Mouse (Mus musculus): ENCODE results near the gene Mast4.

DNA sequence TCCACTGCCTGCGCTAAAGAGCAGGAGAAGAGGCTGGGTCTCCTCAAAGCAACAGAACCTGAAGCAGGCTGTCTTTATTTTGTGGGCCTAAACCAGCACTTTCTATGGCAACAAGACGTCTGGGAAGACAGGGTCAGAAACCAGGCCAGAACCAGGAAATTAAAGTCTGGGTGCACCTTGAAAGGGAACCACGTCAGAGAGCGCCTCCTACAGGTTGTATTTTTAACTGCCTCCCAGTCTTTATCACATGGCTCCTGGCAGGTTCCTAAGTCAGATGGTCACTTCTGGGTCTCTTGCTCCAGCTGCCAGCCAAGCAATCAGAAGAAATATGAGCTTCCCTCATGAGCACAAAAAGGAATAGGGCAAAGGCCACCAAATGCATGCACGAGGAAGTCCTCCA lies 304.9 kb downstream of the Mast4 start:
- TF ChIP-seq CTCF (conservative IDR thresholded peaks at IDR 0.05 in 1 of 2, IDR thresholded peaks at IDR 0.05 in 1 of 2; ENCODE audit: low read depth in 2 of 2, low read length in 2 of 2) (peak; percentile 61 to 66), BHLHE40 (IDR thresholded peaks at IDR 0.05; ENCODE audit: low read depth, low read length) (no peak), POLR2A (IDR thresholded peaks at IDR 0.05; ENCODE audit: low read depth, low read length) (no peak), POLR2AphosphoS2 (IDR thresholded peaks at IDR 0.05; ENCODE audit: low read depth, low read length) (no peak), SIN3A (IDR thresholded peaks at IDR 0.05; ENCODE audit: low read length) (no peak), EP300 (IDR thresholded peaks at IDR 0.05; ENCODE audit: low read length) (no peak), USF1 (IDR thresholded peaks at IDR 0.05; ENCODE audit: low read depth, low read length) (no peak), JUND (conservative IDR thresholded peaks at IDR 0.05; ENCODE audit: low read depth, low read length) (no peak), MXI1 (IDR thresholded peaks at IDR 0.05; ENCODE audit: low read depth, low read length) (no peak), RAD21 (IDR thresholded peaks at IDR 0.05; ENCODE audit: low read depth, low read length) (peak; percentile 57), RCOR1 (conservative IDR thresholded peaks at IDR 0.05; ENCODE audit: low read depth, low read length) (no peak), JUN (IDR thresholded peaks at IDR 0.05; ENCODE audit: insufficient read depth, low read depth, low read length) (no peak), KAT2A (IDR thresholded peaks at IDR 0.05; ENCODE audit: insufficient replicate concordance, low read length) (no peak)

Data from CH12.LX (cell line).